In the genomic region with DNA sequence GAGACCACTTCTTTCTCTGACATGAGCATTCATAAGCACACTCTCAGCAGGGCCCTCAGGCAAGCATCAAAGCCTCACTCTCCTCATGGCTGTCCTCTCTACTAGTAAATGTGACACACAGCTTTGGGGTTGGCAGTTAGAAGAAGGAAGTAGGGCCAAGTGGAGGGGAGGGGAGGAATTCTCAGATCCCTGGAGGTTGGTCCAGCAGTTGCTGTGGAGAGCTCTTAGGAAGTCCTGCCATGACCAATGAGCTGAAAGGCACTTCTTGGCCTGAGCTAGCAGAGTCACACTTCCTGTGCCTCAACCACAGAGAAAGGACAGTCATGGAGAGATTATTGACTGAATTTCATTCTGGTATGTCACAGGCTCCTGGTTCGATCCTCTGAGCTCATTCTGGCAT, we compare ENCODE assay signal across 19 mouse cellular contexts.
A peak's percentile ranks its signal among the peaks of the same experiment; 100 is the strongest.
DNase-seq lines count a peak whose midpoint lies in the region; ATAC-seq and TF ChIP-seq lines count a peak whose summit lies in the region.
"Had no signal": no experiment of that assay in that cellular context is flagged by ENCODE, and none has a peak within 500 bp of the region (broad histone marks: within the 10 kb centered on the region; RNA-seq: fewer than 3 reads in every experiment).

No protein-coding gene starts in this region.

- H3K9me3 ChIP-seq in lung, embryonic 14.5 days (ENCODE audit: low read depth, low read length) = peaks cover 6% of the 10 kb centered on the region; the same call in 1 of the 2 replicates
- H3K9me3 ChIP-seq: embryonic facial prominence, embryonic 15.5 days; forebrain, embryonic 10.5 days; limb, embryonic 10.5 days; liver, embryonic 12.5 days had no signal

- H3K4me2 ChIP-seq in lung, embryonic 14.5 days = no peak overlapping the region
- H3K4me2 ChIP-seq: embryonic facial prominence, embryonic 15.5 days; hindbrain, embryonic 14.5 days; liver, embryonic 12.5 days had no signal

- no peaks in the 10 kb centered on the region for H3K36me3 ChIP-seq in lung, embryonic 14.5 days (ENCODE audit: insufficient read depth)
- H3K36me3 ChIP-seq: embryonic facial prominence, embryonic 15.5 days; forebrain, embryonic 10.5 days; limb, embryonic 10.5 days; liver, embryonic 12.5 days had no signal

- no peaks in the 10 kb centered on the region for H3K27me3 ChIP-seq in lung, embryonic 14.5 days (ENCODE audit: insufficient read depth, low read length)
- H3K27me3 ChIP-seq: embryonic facial prominence, embryonic 15.5 days; liver, embryonic 12.5 days had no signal

- TF ChIP-seq CTCF in gastrocnemius, adult 2 months (IDR thresholded peaks at IDR 0.05) = no peak
- TF ChIP-seq CTCF in lung, embryonic 14.5 days (IDR thresholded peaks at IDR 0.05; ENCODE audit: low read depth) = no peak

- peak; percentile 49 for DNase-seq in adrenal gland, postnatal 14 days
- no peak for DNase-seq in adrenal gland, postnatal 4 days (ENCODE audit: low spot score in 2 of 2)
- DNase-seq in gastrocnemius, adult 2 months = peak; percentile 19
- DNase-seq in gastrocnemius, postnatal 10 days = no peak
- peak; percentile 26 for DNase-seq in lung, embryonic 14.5 days
- no peak for DNase-seq in lung, postnatal 25 days (ENCODE audit: low spot score)
- DNase-seq in layer of hippocampus, adult 8-10 months (ENCODE audit: low spot score in 2 of 2) = no peak
- DNase-seq: adrenal gland, adult 8-10 months; kidney, adult 18-20 months; kidney, postnatal 10 days; midbrain, embryonic 14.5 days; thymus, postnatal 25 days had no signal

- H3K9ac ChIP-seq in lung, embryonic 14.5 days = no peak overlapping the region
- H3K9ac ChIP-seq: embryonic facial prominence, embryonic 15.5 days; hindbrain, embryonic 14.5 days; liver, embryonic 12.5 days had no signal

- H3K4me3 ChIP-seq in gastrocnemius, adult 2 months = no peak overlapping the region
- H3K4me3 ChIP-seq in lung, embryonic 14.5 days (ENCODE audit: low read depth, low read length) = no peak overlapping the region
- no peak overlapping the region for H3K4me3 ChIP-seq in brown adipose tissue, adult 24 weeks (ENCODE audit: insufficient read depth, low read depth, low read length)
- H3K4me3 ChIP-seq: embryonic facial prominence, embryonic 15.5 days; forebrain, embryonic 10.5 days; left cerebral cortex, adult 2 months; limb, embryonic 10.5 days; liver, embryonic 12.5 days had no signal

- H3K27ac ChIP-seq in gastrocnemius, adult 2 months = no peak overlapping the region; the same call in 1 of the 2 replicates
- no peak overlapping the region for H3K27ac ChIP-seq in lung, embryonic 14.5 days (ENCODE audit: low read depth)
- H3K27ac ChIP-seq in brown adipose tissue, adult 24 weeks (replicated peaks; ENCODE audit: low read depth, low read length) = peak overlapping the region; percentile 31; the same call in 1 of the 2 replicates
- H3K27ac ChIP-seq: embryonic facial prominence, embryonic 15.5 days; forebrain, embryonic 10.5 days; hindbrain, embryonic 14.5 days; left cerebral cortex, adult 2 months; limb, embryonic 10.5 days; liver, embryonic 12.5 days had no signal

- H3K4me1 ChIP-seq in lung, embryonic 14.5 days (ENCODE audit: insufficient read depth) = no peaks in the 10 kb centered on the region
- peaks cover 8% of the 10 kb centered on the region for H3K4me1 ChIP-seq in brown adipose tissue, adult 24 weeks (ENCODE audit: control insufficient read depth, insufficient read depth, insufficient read length, low read length)
- H3K4me1 ChIP-seq: embryonic facial prominence, embryonic 15.5 days; forebrain, embryonic 10.5 days; limb, embryonic 10.5 days; liver, embryonic 12.5 days had no signal

- intact Hi-C loops in gastrocnemius, adult 2 months (cut with DNase I) = no loop called here

- ATAC-seq in lung, embryonic 14.5 days (ENCODE audit: insufficient read depth) = peak; percentile 39; the same call in 1 of the 2 replicates
- ATAC-seq: liver, embryonic 12.5 days had no signal

- 87% methylated on average over 1 of the region's 1 CpGs for WGBS in lung, embryonic 14.5 days

Comparison
In these comparisons a context has a peak if more than half of its experiments do, and no peak if none do; other contexts are left out.
1. DNase-seq: peak in adrenal gland, postnatal 14 days (single experiment), gastrocnemius, adult 2 months (single experiment) and lung, embryonic 14.5 days (single experiment); none in adrenal gland, postnatal 4 days (0 of 2), gastrocnemius, postnatal 10 days (single experiment), lung, postnatal 25 days (single experiment) and layer of hippocampus, adult 8-10 months (0 of 2).